Mouse (Mus musculus) bone marrow, adult 2 months (tissue): ENCODE measurements around the gene Uba1. TPM values are rescaled to one million over a fixed set of nuclear protein-coding genes. Genes with fewer than 3 reads are reported as not detected.
"Not testable (repeated sequence)": the region's sequence is repeated elsewhere in the genome, so short reads cannot be mapped to it uniquely, and the experiment has no call there.

Source experiments
- H3K27ac ChIP-seq: fragments of 200-500 bp; 2 replicates; pipeline ENCODE4 v1.5.1; 2012; ENCODE audit warnings: low read depth, mild to moderate bottlenecking, control low read depth, inconsistent platforms, low read length; ENCODE audit not compliant: control insufficient read depth, poor library complexity, insufficient read depth
- H3K4me1 ChIP-seq: fragments of 200-500 bp; 2 replicates; pipeline ENCODE4 v1.6.1; 2011; ENCODE audit warnings: low read length; ENCODE audit not compliant: control insufficient read depth, insufficient read depth
- H3K4me3 ChIP-seq: fragments of 200-500 bp; replicated peaks from 2 replicates; pipeline ENCODE3; 2011; ENCODE audit warnings: mild to moderate bottlenecking, low read depth, low read length, control low read depth; ENCODE audit not compliant: control insufficient read depth
- CTCF ChIP-seq: fragments of 200-500 bp; IDR thresholded peaks from 2 replicates; pipeline ENCODE4 v1.5.1; 2011; ENCODE audit warnings: low read length, control low read depth; ENCODE audit not compliant: control insufficient read depth, insufficient read depth
- POLR2A ChIP-seq: fragments of 200-500 bp; IDR thresholded peaks from 2 replicates; pipeline ENCODE4 v1.6.1; 2011; ENCODE audit warnings: low read depth, mild to moderate bottlenecking, control low read depth, low read length, borderline replicate concordance; ENCODE audit not compliant: control insufficient read depth
- WGBS: fragments of 180-500 bp; shearing (Covaris S2); methylation state at CpG from one replicate; pipeline ENCODE4 v1.1.7; 2018; 5-methylcytosine and 5-hydroxymethylcytosine counted together
- polyA plus RNA-seq: library from polyadenylated mRNA; stranded (reverse); fragments of >200 nt; gene quantifications from 2 replicates; pipeline ENCODE4 v1.2.4, GENCODE M21; 2011; ENCODE audit warnings: low replicate concordance; ENCODE audit not compliant: missing spikeins, insufficient read depth, insufficient read length

The Uba1 gene
- polyA plus RNA-seq, 1 experiment: 45.8 TPM

- Histone ChIP-seq H3K4me1 (no peaks in the 10 kb centered on the region), H3K4me3 (no peak overlapping the region), H3K27ac (no peak overlapping the region)
- WGBS: 85% methylated on average over 4 of the region's 4 CpGs
- no peak for TF ChIP-seq POLR2A
- no peak for TF ChIP-seq CTCF
Measured at GRCm38 (mm10) chrX:20695842-20696241, 37.7 kb downstream of the Uba1 start.

GRCm38 (mm10) chrX:20703741-20704290, 45.7 kb downstream of the Uba1 start, which contains the start of gene Usp11:
Gene Usp11 (plus strand): TSS chrX:20703906.
- TF ChIP-seq CTCF (no peak), POLR2A (peak; percentile 28; the same call in 1 of the 2 replicates)
- 12% methylated on average over 32 of the region's 32 CpGs for WGBS
- H3K4me3 ChIP-seq: peak within 1 kb of the TSS; percentile 88
- H3K4me1 ChIP-seq: no peaks in the 10 kb centered on the region
- peak within 1 kb of the TSS; percentile 71 for H3K27ac ChIP-seq

- Histone ChIP-seq H3K4me3 (peak overlapping the region; percentile 88), H3K27ac (peak overlapping the region; percentile 71), H3K4me1 (no peaks in the 10 kb centered on the region)
- no peak for TF ChIP-seq CTCF
- TF ChIP-seq POLR2A: peak; percentile 67; the same call in 1 of the 2 replicates
- WGBS: 8% methylated on average over 32 of the region's 32 CpGs
Measured at GRCm38 (mm10) chrX:20704295-20705082, 46.4 kb downstream of the Uba1 start.

GRCm38 (mm10) chrX:20705083-20705402, 46.9 kb downstream of the Uba1 start:
- WGBS: 14% methylated on average over 3 of the region's 3 CpGs
- Histone ChIP-seq H3K4me3 (no peak overlapping the region), H3K27ac (no peak overlapping the region), H3K4me1 (no peaks in the 10 kb centered on the region)
- TF ChIP-seq CTCF (no peak), POLR2A (no peak)

GRCm38 (mm10) chrX:20728681-20729080, 70.6 kb downstream of the Uba1 start:
- Histone ChIP-seq H3K4me1 (no peaks in the 10 kb centered on the region), H3K4me3 (no peak overlapping the region), H3K27ac (no peak overlapping the region)
- WGBS: 74% methylated on average over 5 of the region's 5 CpGs
- no peak for TF ChIP-seq CTCF
- TF ChIP-seq POLR2A: no peak

GRCm38 (mm10) chrX:20730048-20730447, 71.9 kb downstream of the Uba1 start:
- H3K4me3 ChIP-seq, H3K4me1 ChIP-seq, H3K27ac ChIP-seq: not testable (repeated sequence)
- WGBS: 55% methylated on average over 10 of the region's 10 CpGs

Other genes with a start within 250 kb of the Uba1 start
- 1.9 and 4.0 TPM in 2 replicates for gene Jade3, start 232.6 kb upstream of the Uba1 start, polyA plus RNA-seq
- 1.0 and 4.7 TPM in 2 replicates for gene Rgn, start 108.5 kb upstream of the Uba1 start, polyA plus RNA-seq
- gene Rbm10, start 40.8 kb upstream of the Uba1 start, polyA plus RNA-seq: 29.7 and 45.2 TPM in 2 replicates
- gene Ndufb11, start 40.7 kb upstream of the Uba1 start, polyA plus RNA-seq: 86.5 and 146 TPM in 2 replicates
- 61.5 and 71.7 TPM in 2 replicates for gene Cdk16, start 29.6 kb downstream of the Uba1 start, polyA plus RNA-seq
- gene Usp11, start 45.6 kb downstream of the Uba1 start, polyA plus RNA-seq: 8.1 and 13.8 TPM in 2 replicates
- 37.0 and 71.7 TPM in 2 replicates for gene Araf, start 139.5 kb downstream of the Uba1 start, polyA plus RNA-seq
- gene Timp1, start 211.8 kb downstream of the Uba1 start, polyA plus RNA-seq: 3.7 and 29.4 TPM in 2 replicates